Mouse (Mus musculus) frontal cortex, postnatal 25 days (tissue): ENCODE results near the gene Phc1.
A peak's percentile ranks its signal among the peaks of the same experiment; 100 is the strongest.

Experiments used
- DNase-seq, 2 experiments: peaks; one replicate each; pipeline ENCODE4 v3.0.0; 2022; ENCODE audit warnings: low spot score in 2 of 2

Phc1 gene

GRCm38 (mm10) chr6:122295242-122295641 lies 45.1 kb downstream of the Phc1 start:
- DNase-seq: no peak

GRCm38 (mm10) chr6:122294290-122294689 lies 46.1 kb downstream of the Phc1 start:
- DNase-seq: no peak

- no peak for DNase-seq
Observed at GRCm38 (mm10) chr6:122293796-122294195, 46.6 kb downstream of the Phc1 start.

GRCm38 (mm10) chr6:122293121-122293520 lies 47.2 kb downstream of the Phc1 start:
- no peak for DNase-seq

GRCm38 (mm10) chr6:122292184-122292583 lies 48.2 kb downstream of the Phc1 start:
- DNase-seq: no peak

GRCm38 (mm10) chr6:122291735-122292134 lies 48.6 kb downstream of the Phc1 start:
- DNase-seq: no peak

GRCm38 (mm10) chr6:122291264-122291663 lies 49.1 kb downstream of the Phc1 start:
- DNase-seq: no peak

- DNase-seq: no peak
Observed at GRCm38 (mm10) chr6:122290253-122290652, 50.1 kb downstream of the Phc1 start.

- DNase-seq: no peak
Observed at GRCm38 (mm10) chr6:122289313-122289712, 51.0 kb downstream of the Phc1 start.

- no peak for DNase-seq
Observed at GRCm38 (mm10) chr6:122288263-122288662, 52.1 kb downstream of the Phc1 start.

- no peak for DNase-seq
Observed at GRCm38 (mm10) chr6:122284823-122285222, 55.5 kb downstream of the Phc1 start.

- DNase-seq: no peak
Observed at GRCm38 (mm10) chr6:122284304-122284703, 56.1 kb downstream of the Phc1 start.

- DNase-seq: no peak
Observed at GRCm38 (mm10) chr6:122283429-122283828, 56.9 kb downstream of the Phc1 start.

- DNase-seq: no peak
Observed at GRCm38 (mm10) chr6:122282782-122283181, 57.6 kb downstream of the Phc1 start, which contains the start of gene Klrg1. TSS of gene Klrg1 (minus strand) at chr6:122282882.

GRCm38 (mm10) chr6:122276565-122276964 lies 63.8 kb downstream of the Phc1 start:
- DNase-seq: no peak

- no peak for DNase-seq
Observed at GRCm38 (mm10) chr6:122274546-122274945, 65.8 kb downstream of the Phc1 start.

- no peak for DNase-seq
Observed at GRCm38 (mm10) chr6:122270152-122270551, 70.2 kb downstream of the Phc1 start.

- DNase-seq: no peak
Observed at GRCm38 (mm10) chr6:122269170-122269569, 71.2 kb downstream of the Phc1 start.

GRCm38 (mm10) chr6:122268561-122268960 lies 71.8 kb downstream of the Phc1 start:
- DNase-seq: peak in 1 of 2 experiments; percentile 8
